Mouse (Mus musculus) heart, embryonic 11.5 days (tissue): ENCODE results near the gene Rab42. TPM values are rescaled to one million over a fixed set of nuclear protein-coding genes. Genes with fewer than 3 reads are reported as not detected.

Experiments used
- ATAC-seq: fragments of 200-750 bp; cut with Nextera tagmentation; replicated peaks from 2 replicates; pipeline ENCODE4 v1.8.0; 2017; ENCODE audit warnings: moderate library complexity; ENCODE audit not compliant: insufficient number of reproducible peaks, low FRiP score, low TSS enrichment
- H3K27ac ChIP-seq: fragments of 300-500 bp; sonication (generic); 2 replicates; pipeline ENCODE4 v1.5.1; 2014; ENCODE audit warnings: mild to moderate bottlenecking, low read depth, low read length
- H3K27me3 ChIP-seq: fragments of 300-500 bp; sonication (generic); 2 replicates; pipeline ENCODE4 v1.6.1; 2014; ENCODE audit warnings: mild to moderate bottlenecking, low read length, mixed read lengths; ENCODE audit not compliant: control insufficient read depth, insufficient read depth
- H3K36me3 ChIP-seq: fragments of 300-500 bp; sonication (generic); 2 replicates; pipeline ENCODE4 v1.6.1; 2014; ENCODE audit warnings: mild to moderate bottlenecking, low read length, moderate library complexity, mixed read lengths; ENCODE audit not compliant: control insufficient read depth, insufficient read depth
- H3K4me1 ChIP-seq: fragments of 300-500 bp; sonication (generic); 2 replicates; pipeline ENCODE4 v1.6.1; 2014; ENCODE audit warnings: low read length; ENCODE audit not compliant: control insufficient read depth, insufficient read depth
- H3K4me2 ChIP-seq: fragments of 300-500 bp; sonication (generic); 2 replicates; pipeline ENCODE4 v1.6.1; 2014; ENCODE audit warnings: mild to moderate bottlenecking, moderate library complexity
- H3K4me3 ChIP-seq: fragments of 300-500 bp; sonication (generic); 2 replicates; pipeline ENCODE4 v1.5.1; 2014; ENCODE audit warnings: low read depth, low read length
- H3K9ac ChIP-seq: fragments of 300-500 bp; sonication (generic); 2 replicates; pipeline ENCODE4 v1.6.1; 2014; ENCODE audit warnings: mild to moderate bottlenecking, low read depth, low read length, moderate library complexity
- H3K9me3 ChIP-seq: fragments of 300-500 bp; sonication (generic); replicated peaks from 2 replicates; pipeline ENCODE4 v1.6.1; 2016; ENCODE audit warnings: low read length; ENCODE audit not compliant: control insufficient read depth
- WGBS: fragments of 180-500 bp; shearing (Covaris S2); extraction: QIAGEN DNeasy Blood & Tissue Kit; methylation state at CpG from one replicate; pipeline ENCODE4 v1.1.7; 2014; ENCODE audit not compliant: insufficient replicate concordance; 5-methylcytosine and 5-hydroxymethylcytosine counted together
- polyA plus RNA-seq: library from polyadenylated mRNA; unstranded; fragments of >200 nt; fragmentation: Nextera tagmentation; extraction: Ambion mirVana; gene quantifications from 2 replicates; pipeline ENCODE4 v1.2.1, GENCODE M21; 2014

The Rab42 gene
- polyA plus RNA-seq, 1 experiment from 2014 or later: 0.57 TPM

GRCm38 (mm10) chr4:132345843-132346212 is 42.6 kb upstream of the Rab42 start:
- Histone ChIP-seq H3K9me3 (no peaks in the 10 kb centered on the region), H3K27ac (no peak overlapping the region), H3K4me2 (no peak overlapping the region; the same call in 1 of the 2 replicates), H3K9ac (no peak overlapping the region), H3K4me1 (peaks cover 24% of the 10 kb centered on the region), H3K4me3 (peak overlapping the region; percentile 64; the same call in 1 of the 2 replicates), H3K36me3 (no peaks in the 10 kb centered on the region), H3K27me3 (no peaks in the 10 kb centered on the region)
- ATAC-seq: no peak
- WGBS: 48% methylated on average over 5 of the region's 5 CpGs

GRCm38 (mm10) chr4:132345135-132345842 is 42.1 kb upstream of the Rab42 start:
- H3K4me2 ChIP-seq: peak overlapping the region; percentile 85
- peak overlapping the region; percentile 88 for H3K9ac ChIP-seq
- H3K4me3 ChIP-seq: peak overlapping the region; percentile 64
- H3K27ac ChIP-seq: peak overlapping the region; percentile 8
- no peaks in the 10 kb centered on the region for H3K9me3 ChIP-seq
- peaks cover 24% of the 10 kb centered on the region for H3K4me1 ChIP-seq
- ATAC-seq: peak; percentile 81
- WGBS: under 1% methylated on average over 83 of the region's 83 CpGs
- no peaks in the 10 kb centered on the region for H3K36me3 ChIP-seq
- H3K27me3 ChIP-seq: no peaks in the 10 kb centered on the region

- peak overlapping the region; percentile 8; the same call in 1 of the 2 replicates for H3K27ac ChIP-seq
- no peak for ATAC-seq
- peak overlapping the region; percentile 64 for H3K4me3 ChIP-seq
- no peaks in the 10 kb centered on the region for H3K9me3 ChIP-seq
- peaks cover 24% of the 10 kb centered on the region for H3K4me1 ChIP-seq
- peak overlapping the region; percentile 88 for H3K9ac ChIP-seq
- WGBS: 4% methylated on average over 13 of the region's 13 CpGs
- no peaks in the 10 kb centered on the region for H3K27me3 ChIP-seq
- H3K4me2 ChIP-seq: peak overlapping the region; percentile 85
- peaks cover 3% of the 10 kb centered on the region for H3K36me3 ChIP-seq
Observed at GRCm38 (mm10) chr4:132344403-132345134, 41.4 kb upstream of the Rab42 start.

- no peak for ATAC-seq
Observed at GRCm38 (mm10) chr4:132341451-132341850, 38.3 kb upstream of the Rab42 start.

GRCm38 (mm10) chr4:132338943-132339342 is 35.8 kb upstream of the Rab42 start:
- Histone ChIP-seq H3K4me2 (no peak overlapping the region), H3K9me3 (no peaks in the 10 kb centered on the region), H3K4me1 (peaks cover 14% of the 10 kb centered on the region), H3K4me3 (no peak overlapping the region), H3K36me3 (peaks cover 27% of the 10 kb centered on the region), H3K27me3 (no peaks in the 10 kb centered on the region), H3K9ac (no peak overlapping the region; the same call in 1 of the 2 replicates), H3K27ac (no peak overlapping the region)
- 92% methylated on average over 13 of the region's 13 CpGs for WGBS
- no peak for ATAC-seq

More at GRCm38 (mm10) chr4:132341451-132341850, 38.3 kb upstream of the Rab42 start:
- peaks cover 24% of the 10 kb centered on the region for H3K4me1 ChIP-seq
- H3K27ac ChIP-seq: no peak overlapping the region
- H3K27me3 ChIP-seq: no peaks in the 10 kb centered on the region
- 89% methylated on average over 3 of the region's 3 CpGs for whole genome bisulfite sequencing
- no peak overlapping the region for H3K9ac ChIP-seq
- H3K4me3 ChIP-seq: no peak overlapping the region
- H3K9me3 ChIP-seq: no peaks in the 10 kb centered on the region
- H3K36me3 ChIP-seq: peaks cover 21% of the 10 kb centered on the region
- no peak overlapping the region for H3K4me2 ChIP-seq

GRCm38 (mm10) chr4:132332880-132333279 is 29.7 kb upstream of the Rab42 start:
- Histone ChIP-seq H3K4me3 (no peak overlapping the region), H3K36me3 (peaks cover 20% of the 10 kb centered on the region), H3K9ac (no peak overlapping the region), H3K4me2 (no peak overlapping the region), H3K27ac (no peak overlapping the region), H3K4me1 (peaks cover 7% of the 10 kb centered on the region), H3K27me3 (no peaks in the 10 kb centered on the region), H3K9me3 (no peaks in the 10 kb centered on the region)
- 75% methylated on average over 6 of the region's 6 CpGs for WGBS
- no peak for ATAC-seq

- Histone ChIP-seq H3K4me3 (no peak overlapping the region), H3K27ac (no peak overlapping the region), H3K4me1 (peaks cover 7% of the 10 kb centered on the region), H3K36me3 (peaks cover 16% of the 10 kb centered on the region), H3K9ac (no peak overlapping the region), H3K27me3 (no peaks in the 10 kb centered on the region), H3K9me3 (no peaks in the 10 kb centered on the region), H3K4me2 (no peak overlapping the region)
- no peak for ATAC-seq
- 82% methylated on average over 3 of the region's 3 CpGs for WGBS
Observed at GRCm38 (mm10) chr4:132331960-132332359, 28.8 kb upstream of the Rab42 start.

GRCm38 (mm10) chr4:132329835-132330354 is 26.7 kb upstream of the Rab42 start:
- Histone ChIP-seq H3K9ac (peak overlapping the region; percentile 91), H3K4me3 (peak overlapping the region; percentile 86), H3K36me3 (peaks cover 21% of the 10 kb centered on the region), H3K4me2 (peak overlapping the region; percentile 68), H3K27ac (peak overlapping the region; percentile 91; the same call in 1 of the 2 replicates), H3K27me3 (no peaks in the 10 kb centered on the region), H3K9me3 (no peaks in the 10 kb centered on the region), H3K4me1 (peaks cover 7% of the 10 kb centered on the region)
- no peak for ATAC-seq
- WGBS: 12% methylated on average over 10 of the region's 10 CpGs
